Mouse (Mus musculus): ENCODE measurements at regions not wholly inside any gene's neighbourhood (a gene's known extent, or its start where the extent isn't known, plus 50 kb on each side); places are given as distances from the start of the nearest gene placed in this dataset.
"Not testable (repeated sequence)": the region's sequence is repeated elsewhere in the genome, so short reads cannot be mapped to it uniquely, and the experiment has no call there.

DNA sequence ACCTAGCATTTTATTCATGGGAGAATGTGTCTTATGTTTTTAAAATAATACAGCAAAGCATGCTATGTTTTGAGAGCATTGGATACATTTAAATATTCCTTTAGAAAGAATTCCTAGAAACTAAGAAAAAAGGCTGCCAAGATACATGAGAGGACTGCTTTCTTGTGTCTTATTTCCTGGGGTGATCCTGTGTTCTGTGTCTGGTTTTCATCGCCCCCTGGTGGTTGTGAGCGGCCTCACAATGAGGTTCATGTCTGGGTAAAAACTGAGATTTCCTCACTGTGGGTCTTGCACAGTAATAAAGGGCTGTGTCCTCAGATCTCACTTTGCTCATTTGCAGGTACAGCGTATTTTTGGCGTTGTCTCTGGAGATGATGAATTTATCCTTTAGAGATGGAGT lies 469.2 kb downstream of the Adam6a start:
- peak; percentile 88 for DNase-seq

GRCm38 (mm10) chr12:114037011-114037410 lies 493.3 kb downstream of the Adam6a start:
- not testable (repeated sequence) for DNase-seq

DNA sequence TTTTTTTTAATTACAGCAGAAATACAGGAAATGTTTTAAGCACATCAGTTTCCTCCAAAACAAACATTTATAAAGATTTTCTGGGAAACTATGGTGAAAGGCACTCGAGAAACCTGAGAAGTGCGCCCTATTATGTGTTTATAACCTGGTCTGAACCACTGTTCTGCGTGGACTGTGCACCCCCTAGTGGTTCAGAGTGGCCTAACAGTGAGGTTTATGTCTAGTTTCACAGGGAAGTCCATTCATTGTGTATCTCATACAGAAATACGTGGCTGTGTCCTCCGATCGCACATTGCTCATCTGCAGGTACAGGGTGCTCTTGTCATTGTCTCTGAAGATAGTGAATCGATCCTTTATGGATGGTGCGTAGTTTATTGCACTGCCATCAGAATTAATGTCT lies 504.3 kb downstream of the Adam6a start:
- DNase-seq = peak; percentile 60 to 68

- no peak for DNase-seq
These were observed 509.6 kb downstream of the Adam6a start for GRCm38 (mm10) chr12:114053341-114053740.

DNA sequence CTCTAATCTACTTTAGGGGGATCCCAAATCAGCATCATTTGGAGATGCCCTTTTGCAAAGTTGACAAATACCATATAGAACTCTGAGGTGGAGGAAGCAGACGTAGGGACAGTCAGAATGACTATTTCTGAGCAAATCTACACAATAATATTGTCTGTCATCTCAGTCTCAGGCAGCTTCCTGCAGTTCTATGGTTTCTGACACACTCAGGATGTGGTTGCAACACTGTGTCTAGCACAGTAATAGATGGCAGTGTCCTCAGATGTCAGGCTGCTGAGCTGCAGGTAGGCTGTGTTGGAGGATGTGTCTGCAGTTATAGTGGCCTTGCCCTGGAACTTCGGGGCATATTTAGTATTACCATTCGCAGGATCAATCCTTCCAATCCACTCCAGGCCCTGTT lies 515.9 kb downstream of the Adam6a start:
- DNase-seq = no peak

GRCm38 (mm10) chr12:114067166-114067565 lies 523.5 kb downstream of the Adam6a start:
- DNase-seq = no peak

DNA sequence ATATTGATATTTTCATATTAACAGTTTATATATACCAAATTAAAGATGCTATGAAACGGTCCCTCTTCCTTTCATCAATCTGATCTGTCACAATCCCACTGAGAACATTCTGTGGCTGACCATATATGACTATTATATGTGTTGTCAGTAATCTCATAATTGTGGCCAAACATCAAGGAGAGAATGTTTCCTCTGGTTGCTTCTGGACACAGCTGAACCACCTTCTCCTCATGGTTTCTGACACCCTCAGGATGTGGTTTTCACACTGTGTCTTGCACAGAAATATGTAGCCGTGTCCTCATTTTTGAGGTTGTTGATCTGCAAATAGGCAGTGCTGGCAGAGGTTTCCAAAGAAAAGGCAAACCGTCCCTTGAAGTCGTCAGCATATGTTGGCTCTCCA lies 565.0 kb downstream of the Adam6a start:
- DNase-seq = not testable (repeated sequence)

DNA sequence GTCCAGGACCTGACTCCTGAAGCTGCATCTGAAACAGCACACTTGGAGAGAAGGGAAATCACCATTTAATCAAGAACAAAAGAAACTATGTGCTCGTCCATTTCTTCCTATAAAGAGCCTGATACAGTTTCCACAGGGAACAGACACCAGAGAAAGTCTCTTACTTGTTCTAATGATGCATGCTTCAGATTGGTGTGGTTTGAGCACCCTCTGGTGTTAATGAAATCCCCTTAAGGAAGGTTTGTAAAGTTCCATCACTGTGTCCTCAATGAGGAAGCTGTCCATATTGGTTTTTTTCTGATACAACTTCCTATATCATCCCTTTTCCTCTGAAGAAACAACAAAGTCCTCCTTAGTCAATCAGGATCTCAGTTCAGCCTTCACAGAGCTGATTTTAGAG lies 591.2 kb downstream of the Adam6a start:
- DNase-seq = no peak

GRCm38 (mm10) chr12:114148779-114149178 lies 605.1 kb downstream of the Adam6a start:
- DNase-seq = no peak

- DNase-seq = no peak
These were observed 628.6 kb downstream of the Adam6a start for GRCm38 (mm10) chr12:114172305-114172704.

- peak; percentile 14 to 22 for DNase-seq
These were observed 655.8 kb downstream of the Adam6a start for GRCm38 (mm10) chr12:114199521-114199920.

GRCm38 (mm10) chr12:114222541-114222940 lies 678.8 kb downstream of the Adam6a start:
- DNase-seq = peak in 1 of 2 experiments; percentile 1
